Mouse (Mus musculus): ENCODE measurements around the gene Sc5d.

The Sc5d gene

DNA sequence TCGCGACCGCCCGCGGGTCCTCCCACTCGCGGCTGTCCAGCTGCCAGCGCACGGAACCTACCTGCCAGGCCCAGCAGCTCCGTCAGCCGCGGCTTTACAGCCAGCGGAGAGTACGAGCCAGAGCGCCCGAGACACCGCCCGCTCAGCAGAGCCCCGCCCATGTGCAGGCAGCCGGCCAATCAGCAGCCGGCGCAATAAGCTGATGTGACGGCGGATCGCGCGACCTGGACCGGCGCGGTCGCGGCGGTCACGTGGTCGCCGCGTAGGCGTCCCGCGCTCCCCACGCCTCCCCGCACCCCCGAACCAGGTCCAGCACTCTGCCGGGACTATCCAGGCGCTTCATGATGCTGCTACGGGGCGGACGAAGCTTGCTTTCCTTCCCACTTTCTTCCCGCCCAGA lies at the start of gene Sc5d:
Sc5d (minus strand) TSS at position 112 of the 400 bp plus-strand sequence.
- DNase-seq (ENCODE audit: low spot score), result peak; percentile 93

DNA sequence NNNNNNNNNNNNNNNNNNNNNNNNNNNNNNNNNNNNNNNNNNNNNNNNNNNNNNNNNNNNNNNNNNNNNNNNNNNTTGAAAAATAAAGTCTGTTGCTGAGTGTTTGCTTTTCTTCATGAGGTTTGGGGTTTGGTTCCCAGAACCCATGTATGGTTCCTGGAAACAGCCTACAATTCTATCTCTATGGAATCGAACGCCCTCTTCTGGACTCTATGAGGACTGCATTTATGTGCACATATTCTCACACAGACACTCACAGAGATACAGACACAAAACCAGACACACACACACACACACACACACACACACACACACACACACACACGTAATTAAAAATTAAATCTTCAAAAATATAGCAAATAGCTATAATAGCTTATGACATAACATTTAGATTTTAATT lies 47.3 kb upstream of the Sc5d start:
- DNase-seq (ENCODE audit: low spot score), result no peak

DNA sequence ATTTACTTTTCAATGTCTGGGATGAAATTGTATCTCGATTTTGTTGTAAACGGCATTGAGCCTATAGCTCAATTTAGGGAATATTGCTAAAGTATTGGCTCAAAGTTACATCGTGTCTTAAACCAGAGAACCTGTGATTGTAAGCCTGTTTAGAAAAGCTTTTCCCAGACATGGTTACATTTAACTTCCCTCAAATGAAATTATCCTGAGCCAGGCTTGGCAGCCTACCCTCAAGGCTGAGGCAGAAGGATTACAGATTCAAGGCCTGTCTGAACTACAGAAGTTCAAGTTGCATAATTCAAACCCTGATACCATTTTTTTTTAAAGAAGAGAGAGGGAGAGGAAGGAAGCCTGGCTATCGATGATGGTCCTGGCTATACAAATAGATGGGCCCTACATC lies 39.8 kb upstream of the Sc5d start:
- no peak for DNase-seq (ENCODE audit: low spot score)

DNA sequence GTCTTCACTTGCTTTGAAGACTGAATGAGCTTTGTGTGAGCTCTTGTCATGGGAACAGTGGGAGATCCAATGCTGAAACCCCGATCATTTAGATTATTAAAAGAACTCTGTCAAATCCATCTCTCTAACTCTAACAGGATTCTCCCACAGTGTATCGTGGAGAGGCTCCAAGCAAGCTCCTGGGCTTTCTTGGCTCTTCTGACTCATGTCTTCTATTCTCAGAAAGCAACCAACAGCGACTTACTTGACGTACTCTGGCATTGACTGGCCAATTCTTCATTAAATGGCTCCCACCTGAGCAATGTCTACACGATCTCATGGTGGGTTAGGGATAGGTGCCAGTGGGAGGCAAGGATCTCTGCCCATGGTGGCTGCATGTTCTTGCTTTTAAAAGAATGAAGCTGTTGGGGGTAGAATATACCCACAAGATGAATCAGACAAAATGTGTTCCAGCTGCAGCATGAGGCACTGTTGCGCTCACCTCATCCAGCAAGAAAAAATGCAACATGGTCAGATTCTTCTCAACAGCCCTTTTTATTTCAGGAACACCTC lies 37.1 kb upstream of the Sc5d start:
- DNase-seq (ENCODE audit: low spot score), result no peak

DNA sequence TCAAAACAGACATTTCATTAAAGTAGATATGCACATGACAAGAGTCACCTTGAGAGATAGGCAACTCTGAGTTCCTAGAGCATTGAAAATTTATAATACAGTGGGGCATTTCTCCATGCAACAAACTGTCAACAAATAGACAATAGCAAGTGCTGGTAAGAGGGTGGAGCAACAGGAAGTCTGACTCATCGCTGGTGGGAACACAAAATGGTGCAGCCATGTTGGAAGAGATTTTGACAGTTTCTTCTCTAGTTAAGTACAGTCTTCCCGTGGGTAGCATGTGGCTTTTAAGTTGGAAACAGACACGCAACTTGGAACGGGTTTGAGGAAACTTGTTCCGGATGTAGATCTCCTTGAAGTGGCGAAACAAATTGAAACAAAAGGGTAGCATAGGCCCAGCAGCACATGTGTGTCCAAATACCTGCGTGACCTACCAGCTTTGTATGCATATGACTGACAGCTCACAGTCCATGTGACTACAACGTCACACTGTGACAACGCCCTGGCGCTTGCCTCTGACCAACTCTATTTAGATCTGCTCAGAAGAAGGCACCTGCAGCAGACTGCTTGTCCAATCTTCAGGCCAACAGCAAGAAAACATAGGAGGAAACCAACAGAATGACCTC lies 32.4 kb upstream of the Sc5d start:
- DNase-seq (ENCODE audit: low spot score), result no peak

DNA sequence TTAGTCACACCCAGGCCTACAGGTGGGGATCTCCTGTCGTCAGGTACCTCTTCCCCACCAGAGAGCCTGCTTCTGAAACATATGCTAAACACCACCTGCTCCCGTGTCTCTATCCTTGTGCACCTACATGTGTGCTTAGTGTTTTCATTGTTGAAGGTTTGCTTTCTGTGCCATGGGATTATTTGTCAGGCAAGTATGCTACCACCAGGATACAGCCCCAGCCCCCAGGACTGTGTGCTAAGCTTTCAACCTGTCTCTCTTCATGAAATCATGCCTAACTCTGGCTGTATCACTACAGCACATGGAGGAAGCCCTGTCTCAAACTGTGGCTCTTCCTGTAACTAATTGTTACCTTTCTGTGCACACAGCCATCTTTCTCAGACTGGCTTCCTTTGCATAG lies 30.1 kb upstream of the Sc5d start:
- no peak for DNase-seq (ENCODE audit: low spot score)

DNA sequence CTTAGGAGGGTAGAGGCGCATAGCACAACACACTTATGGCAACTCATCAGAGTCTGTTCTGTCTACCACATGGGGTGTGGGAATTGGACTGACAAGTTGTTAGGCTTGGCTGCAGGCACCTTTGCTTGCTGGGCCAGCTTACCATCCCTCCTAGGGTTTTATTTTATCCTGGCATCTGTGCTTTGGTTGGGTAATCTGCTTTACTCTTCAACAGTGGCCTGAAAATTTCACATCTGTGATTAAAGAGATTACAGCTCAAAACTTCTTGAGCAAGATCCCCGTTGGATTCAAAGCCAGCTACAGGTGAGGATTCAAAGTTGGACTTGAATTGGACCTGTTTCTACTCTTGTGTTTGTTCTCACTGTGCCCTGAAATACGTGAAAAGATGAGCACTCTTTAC lies 29.5 kb upstream of the Sc5d start:
- DNase-seq (ENCODE audit: low spot score), result no peak

DNA sequence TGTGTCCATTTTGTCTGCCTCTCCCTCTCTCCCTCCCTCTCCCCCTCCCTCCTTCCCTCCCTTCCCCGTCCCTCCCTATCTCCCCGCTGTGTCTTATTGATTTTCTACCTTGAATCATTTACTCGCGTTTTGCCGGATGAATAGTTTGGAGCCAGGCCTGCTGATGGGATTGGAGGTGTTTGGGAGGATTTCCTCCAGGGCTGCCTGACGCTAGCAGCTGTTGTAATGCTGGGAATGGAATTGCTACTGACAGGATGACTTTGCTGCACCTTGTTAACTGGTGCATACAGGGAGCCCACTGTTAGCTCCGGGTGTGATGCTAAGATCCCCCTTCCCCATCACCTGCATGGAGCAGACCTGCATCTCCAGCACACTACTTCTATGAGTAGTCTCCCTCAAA lies 29.0 kb upstream of the Sc5d start:
- no peak for DNase-seq (ENCODE audit: low spot score)

DNA sequence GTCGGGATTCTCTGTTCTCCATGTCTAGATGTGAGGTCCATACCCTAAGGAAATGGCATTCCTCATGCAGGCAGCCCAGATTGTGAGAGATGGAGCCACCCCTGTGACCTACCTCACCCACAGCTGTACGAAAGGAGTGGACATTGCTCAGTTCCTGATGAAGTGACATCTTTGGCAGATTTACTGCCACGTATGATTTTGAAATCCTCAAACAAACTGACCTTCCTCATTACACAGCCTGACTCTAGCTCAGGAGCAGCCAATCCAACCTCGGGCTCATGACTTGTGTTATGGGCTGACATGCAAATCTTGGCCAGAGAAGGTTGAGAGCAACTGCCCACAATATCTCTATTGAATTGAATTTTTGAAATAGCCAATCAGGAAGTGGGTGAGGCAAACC lies 15.6 kb upstream of the Sc5d start:
- DNase-seq (ENCODE audit: low spot score), result no peak

DNA sequence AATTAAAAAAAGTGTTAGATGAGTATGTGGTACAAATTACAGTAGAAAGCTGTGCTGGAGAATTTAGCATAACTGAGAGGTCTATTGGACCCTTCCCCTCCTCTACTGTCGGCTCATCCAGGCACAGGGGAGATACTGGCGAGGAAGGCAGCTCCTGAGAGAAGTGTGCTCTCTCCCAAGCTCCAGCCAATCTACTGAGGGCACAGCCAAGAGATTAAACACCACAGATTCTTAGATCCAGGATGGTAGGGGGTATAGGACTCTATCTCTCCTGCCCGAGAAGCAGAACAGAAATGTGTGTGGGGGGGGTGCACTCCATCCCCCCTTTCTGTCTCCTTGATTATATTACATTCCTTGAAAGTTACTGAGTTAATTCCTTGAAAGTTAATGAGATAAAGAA lies 14.0 kb upstream of the Sc5d start:
- no peak for DNase-seq (ENCODE audit: low spot score)

DNA sequence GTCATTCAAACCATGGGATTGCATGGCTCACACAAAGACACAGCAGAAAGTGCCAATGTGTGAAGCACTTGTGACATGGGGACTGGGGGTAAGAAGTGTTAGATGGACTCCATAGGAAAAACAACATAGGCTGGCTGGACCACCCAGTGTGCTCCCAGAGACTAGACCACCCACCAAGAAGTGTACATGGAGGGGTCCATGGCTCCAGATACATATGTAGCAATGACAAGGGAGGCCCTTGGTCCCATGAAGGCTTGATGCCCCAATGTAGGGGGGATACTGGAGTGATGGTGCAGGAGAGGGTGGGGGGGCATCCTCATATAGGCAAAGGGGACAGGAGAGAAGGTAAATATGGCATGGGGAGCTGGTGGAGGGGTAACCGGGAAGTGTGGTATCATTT lies 13.6 kb upstream of the Sc5d start:
- no peak for DNase-seq (ENCODE audit: low spot score)

DNA sequence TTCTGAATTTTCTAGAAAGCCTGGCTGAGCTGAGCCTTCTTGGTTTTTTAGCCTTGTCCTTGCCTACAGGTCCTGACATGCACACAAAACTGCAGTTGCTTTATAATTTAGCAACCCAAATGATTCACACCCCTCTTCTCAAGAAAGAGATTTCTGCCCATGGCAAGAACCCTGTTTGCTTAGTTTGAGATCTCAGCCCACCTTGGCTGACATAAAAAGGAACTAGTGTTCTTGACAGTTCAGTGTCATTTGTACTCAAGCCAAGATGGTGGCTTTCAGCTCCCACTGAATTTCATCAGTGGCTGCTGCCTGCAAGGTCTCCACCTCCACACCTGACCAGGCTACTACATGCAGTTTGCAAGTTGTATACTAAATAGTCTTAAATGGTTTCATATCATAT lies 13.1 kb upstream of the Sc5d start:
- no peak for DNase-seq (ENCODE audit: low spot score)

DNA sequence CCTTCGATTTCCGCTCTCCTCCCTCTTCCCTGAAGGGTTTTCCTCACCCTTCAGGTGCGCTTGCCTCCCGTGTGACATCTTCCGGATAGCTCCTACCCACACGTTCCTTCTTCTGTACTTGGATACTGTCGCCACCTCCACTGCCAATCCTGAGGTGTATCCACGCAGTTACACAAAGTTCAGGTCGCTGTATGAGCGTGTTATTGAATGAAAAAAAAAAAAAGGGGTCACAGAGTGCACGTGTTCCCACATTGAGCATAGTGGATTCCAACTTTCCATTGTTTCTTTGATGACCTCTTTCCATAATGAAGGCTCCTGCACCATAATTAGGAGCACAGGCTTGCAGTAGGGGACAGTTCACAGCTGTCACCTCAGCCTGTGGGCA lies 11.7 kb upstream of the Sc5d start:
- DNase-seq (ENCODE audit: low spot score), result peak; percentile 2

DNA sequence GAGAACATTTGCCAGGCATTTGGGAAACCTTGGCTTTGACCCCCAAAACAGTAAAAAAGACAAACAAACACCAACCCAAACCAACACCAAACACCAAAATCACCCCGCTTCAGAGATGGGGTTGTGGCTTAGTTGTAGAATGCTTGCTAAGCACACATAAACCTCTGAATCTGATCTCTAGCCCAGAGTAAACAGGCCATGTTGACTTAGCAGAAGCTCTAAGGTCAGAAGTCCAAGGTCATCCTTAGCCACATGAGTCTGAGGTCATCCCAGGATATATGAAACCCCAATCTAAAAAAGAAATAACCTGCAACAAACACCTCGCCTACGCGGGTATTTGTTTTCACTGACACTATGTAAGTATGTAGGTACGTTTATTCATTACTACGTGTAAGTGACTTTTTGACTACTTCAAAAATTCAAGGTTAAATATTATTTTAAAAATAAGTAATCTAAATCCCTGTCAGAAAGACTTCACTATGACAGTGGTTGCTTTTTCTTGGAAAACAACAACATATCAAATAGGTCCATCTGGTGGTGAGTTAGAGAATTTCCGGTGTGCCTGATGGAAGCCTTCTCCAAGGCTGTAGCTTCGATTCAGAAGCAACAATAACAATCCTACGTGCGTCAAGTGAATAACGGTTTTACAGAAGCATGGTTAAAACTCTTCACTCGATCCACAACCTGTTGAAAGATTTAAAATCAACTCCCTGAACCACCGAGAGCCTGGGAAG lies 11.1 kb upstream of the Sc5d start:
- DNase-seq (ENCODE audit: low spot score), result peak; percentile 49

DNA sequence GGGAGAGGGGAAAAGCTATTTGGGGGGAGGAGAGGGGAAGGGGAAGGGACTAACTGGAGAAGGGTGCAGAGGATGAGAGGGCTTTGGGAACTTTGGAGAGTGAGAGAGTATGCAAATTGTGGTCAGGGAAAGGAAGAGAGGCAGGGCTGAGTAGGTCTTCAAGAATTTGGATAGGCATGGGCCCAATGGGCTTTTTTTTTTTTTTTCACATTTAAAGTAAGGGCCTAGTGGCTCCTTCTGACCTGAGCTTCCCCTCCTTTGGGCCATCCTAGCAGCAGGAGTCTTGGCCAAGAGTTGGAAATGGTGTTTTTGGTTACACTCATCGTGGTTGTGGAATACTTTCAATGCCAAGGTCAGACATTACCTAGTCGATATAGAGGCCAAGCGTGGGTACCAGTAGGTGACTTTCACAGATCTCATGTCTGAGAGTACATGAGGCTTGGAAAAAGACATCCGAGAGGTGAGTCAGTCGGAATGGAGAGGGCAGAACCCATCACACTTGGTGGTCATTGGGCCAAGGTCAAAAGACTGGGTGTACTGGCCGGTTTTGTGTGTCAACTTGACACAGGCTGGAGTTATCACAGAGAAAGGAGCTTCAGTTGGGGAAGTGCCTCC lies 9.7 kb upstream of the Sc5d start:
- DNase-seq (ENCODE audit: low spot score), result no peak

DNA sequence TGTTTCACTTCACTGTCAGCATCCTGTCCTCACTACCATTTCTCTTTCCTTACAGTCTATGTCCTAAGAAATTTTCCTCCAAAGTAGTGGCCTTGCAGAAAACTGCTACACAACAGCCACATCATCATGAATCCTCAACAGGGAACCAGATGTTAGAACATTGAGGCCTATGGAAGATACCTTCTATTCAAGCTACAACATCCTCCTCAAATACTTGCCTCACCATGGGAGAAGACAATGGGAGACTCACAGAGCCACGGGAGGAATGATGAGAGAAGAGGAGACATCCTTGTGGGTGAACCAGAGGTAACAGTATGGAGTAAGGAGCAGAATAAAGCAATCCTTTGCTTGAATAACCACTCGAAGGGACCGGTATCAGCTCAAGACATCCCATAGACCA lies 9.1 kb upstream of the Sc5d start:
- DNase-seq (ENCODE audit: low spot score), result no peak

DNA sequence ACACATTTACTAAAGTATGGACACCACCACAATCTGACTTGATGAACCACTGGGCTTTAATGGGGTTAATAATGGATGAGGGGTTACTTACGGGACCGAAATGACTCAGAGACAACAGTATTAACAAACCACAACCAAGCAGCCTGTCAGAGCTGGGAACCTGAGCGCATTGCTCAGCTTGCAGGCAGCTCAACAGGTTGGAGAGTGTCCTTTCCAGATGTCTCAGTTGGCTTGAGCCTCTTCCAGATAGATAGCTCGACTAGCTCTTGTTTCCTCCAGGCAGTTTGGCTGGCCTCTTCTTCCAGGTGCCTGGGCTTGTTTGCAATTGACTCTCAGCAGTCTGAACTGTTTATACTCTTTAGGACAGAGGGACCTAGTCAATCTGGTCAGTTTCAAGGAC lies 8.6 kb upstream of the Sc5d start:
- DNase-seq (ENCODE audit: low spot score), result no peak

DNA sequence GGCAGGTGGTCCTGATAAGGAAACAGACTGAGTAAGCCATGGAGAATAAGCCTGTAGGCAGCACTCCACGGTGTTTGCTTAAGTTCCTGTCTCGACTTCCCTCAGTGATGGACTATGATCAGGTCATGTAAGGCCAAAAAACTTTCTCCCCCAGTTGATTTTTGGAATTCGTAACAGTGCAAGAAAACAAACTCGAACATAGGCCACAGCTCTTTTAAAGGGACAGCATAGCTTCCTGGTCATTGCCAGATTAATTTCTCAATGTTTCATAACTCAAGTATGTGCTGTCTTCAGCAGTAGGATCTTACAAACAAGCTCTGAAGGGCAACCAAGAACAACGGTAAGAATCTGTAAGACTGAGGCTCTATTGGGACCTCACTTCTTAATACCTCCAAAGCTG lies 7.4 kb upstream of the Sc5d start:
- no peak for DNase-seq (ENCODE audit: low spot score)

DNA sequence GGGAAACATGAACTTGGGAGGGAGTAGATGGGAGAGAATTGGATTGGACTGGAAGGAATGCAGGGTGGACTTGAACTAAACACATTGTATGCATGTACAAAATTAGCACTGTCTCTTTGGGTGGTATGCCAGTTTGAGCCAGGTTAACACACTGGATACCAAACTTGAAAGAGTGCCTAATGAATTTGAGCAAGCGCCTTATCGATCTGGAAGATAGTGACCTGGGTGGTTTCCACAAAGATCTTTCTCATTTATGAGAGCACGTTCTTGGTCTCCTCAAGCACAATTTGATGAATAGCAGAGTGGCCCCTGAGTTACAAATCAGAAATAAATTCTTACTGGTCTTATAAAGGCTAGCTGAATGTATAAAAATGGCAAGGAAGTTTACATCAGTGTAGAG lies 6.6 kb upstream of the Sc5d start:
- no peak for DNase-seq (ENCODE audit: low spot score)

DNA sequence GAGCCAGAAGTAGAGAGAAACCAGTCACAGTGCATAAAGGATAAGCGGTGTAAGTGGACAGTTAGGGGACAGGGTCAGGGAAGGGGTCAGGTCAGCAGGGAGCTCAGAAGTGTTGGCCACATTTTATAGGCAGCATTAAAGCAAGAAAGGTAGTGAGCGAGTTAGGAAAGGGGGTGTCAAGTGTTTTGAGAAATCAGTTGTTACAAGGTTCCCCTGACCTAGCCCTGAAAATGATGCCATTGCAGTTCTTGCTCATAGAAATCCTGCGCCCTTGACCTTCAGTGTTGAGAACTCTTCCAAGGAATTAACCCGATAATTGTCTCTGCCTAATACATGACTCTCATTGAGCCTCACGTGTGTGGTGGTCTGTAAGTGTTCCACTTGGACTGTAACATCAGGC lies 6.0 kb upstream of the Sc5d start:
- no peak for DNase-seq (ENCODE audit: low spot score)

DNA sequence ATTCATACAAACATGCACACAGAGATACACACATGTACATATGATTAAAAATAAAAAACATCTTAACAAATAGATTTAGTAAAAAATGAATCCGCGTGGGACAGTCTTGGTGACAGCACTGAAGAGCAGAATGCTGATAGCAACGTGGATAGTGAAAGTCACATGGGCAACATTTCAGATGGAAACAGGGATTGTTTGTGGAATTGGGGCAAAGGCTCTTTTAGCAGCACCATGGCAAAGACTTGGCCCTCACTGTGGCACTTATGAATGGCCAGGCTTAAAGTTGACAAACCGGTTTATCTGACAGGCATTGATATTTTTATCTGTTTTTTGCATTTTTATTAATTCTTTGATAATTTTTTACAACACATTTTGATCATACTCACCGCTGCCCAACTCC lies 4.3 kb upstream of the Sc5d start:
- no peak for DNase-seq (ENCODE audit: low spot score)

DNA sequence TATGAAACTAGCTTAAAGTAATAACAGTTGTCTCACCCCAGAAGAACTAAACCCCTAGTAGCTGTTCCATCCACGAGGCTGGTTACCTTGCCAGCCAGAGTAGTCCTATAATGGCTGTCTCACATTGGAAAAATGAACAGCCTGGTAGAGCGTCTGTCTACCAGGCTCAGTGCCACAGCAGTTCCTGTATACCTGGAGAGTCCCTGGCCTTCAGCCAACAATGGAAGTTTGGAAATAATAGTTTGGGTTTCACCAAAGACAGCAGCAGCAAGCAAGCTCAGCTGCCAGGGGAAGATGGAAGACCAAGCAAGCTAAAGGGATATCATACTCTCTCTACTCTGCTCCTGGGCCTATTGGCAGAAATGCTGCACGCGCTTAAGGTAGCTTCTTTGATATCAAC lies 1.3 kb upstream of the Sc5d start:
- no peak for DNase-seq (ENCODE audit: low spot score)

DNA sequence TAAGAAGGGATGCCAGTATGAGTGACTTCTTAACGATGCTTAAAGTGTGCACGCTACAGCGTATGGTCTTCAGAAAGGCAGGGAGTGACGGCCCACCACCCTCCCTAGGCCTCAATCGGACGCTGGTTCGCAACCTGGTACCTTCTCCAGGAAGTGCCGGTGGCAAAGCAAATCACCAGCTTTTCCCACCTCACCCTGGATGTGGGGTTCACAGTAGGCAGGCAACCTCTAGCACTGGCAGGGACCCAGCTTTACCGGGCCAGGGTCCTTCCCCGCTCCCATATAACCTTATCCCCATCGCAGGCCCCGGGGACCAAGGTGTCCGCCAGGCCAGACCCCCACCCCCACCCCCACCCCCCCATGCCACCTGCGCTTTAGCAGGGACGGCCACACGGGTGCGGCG lies 346 bp downstream of the Sc5d start:
- peak; percentile 47 for DNase-seq (ENCODE audit: low spot score)

DNA sequence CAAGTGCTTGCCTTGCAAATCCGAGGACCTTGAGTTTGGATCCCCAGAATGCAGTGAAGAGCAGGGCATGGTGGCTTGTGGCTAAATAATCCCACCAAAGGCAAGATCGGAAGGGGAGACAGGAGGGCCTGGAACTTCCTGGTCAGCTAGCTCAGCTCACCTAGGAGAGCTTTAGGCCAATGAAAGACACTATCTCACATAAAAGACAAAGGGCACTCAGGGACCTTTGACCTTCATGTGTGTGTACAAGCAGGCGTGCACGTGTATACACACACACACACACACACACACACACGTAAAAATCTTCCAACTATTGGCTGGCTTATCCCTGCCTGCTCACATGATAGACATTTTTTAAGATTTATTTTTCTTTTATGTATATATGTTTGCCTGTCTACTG lies 3.6 kb downstream of the Sc5d start:
- no peak for DNase-seq (ENCODE audit: low spot score)

Measured in retina, embryonic 14.5 days (tissue).